Mouse (Mus musculus): ENCODE results near the gene Hlcs.
A peak's percentile ranks its signal among the peaks of the same experiment; 100 is the strongest.

The Hlcs gene

DNA sequence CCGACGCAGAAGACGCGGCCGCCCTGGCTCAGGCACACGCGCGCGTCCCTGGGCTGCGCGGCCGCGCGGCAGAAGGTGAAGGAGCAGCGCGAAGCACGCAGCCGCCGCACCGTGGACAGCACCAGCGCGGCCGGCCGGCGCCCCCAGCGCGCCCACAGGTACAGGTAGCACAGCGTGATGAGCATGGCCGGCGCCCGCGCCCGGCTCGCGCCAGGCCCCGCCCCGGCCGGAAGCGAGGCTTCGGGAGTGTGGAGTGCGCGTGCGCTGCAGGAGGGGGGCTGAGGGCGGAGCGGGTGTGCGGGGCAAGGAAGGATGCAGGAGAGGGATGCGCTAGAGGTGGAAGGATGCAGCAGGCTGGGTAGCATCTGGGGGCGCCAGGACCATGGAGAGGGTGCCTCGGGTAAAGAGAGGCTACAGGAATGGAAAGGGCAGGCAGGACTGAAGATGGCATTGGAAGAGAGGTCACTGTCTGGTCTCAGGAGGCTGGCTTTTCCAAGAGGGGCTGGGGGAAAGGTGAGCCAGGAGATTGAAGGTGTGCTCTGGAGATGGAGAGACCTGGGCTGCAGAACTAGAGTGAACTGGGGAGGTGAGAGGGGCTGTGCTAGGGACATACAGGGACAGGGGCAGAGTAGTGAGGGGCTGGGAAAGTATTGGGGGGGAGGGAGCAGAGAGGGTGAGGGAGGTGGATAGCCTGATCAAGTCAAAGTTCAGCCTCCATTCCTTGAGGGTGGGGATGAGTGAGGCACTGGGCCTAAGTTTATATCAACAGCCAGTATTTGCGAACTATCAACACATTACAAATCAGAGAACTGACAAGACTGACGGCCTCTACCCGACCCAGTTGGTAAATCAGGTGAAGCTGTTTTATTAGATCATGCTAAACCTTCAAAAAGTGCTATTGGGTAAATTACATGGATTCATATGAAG is 23.0 kb downstream of the Hlcs start:
- DNase-seq (ENCODE audit: low spot score in 2 of 2): peak; percentile 64 to 76

DNA sequence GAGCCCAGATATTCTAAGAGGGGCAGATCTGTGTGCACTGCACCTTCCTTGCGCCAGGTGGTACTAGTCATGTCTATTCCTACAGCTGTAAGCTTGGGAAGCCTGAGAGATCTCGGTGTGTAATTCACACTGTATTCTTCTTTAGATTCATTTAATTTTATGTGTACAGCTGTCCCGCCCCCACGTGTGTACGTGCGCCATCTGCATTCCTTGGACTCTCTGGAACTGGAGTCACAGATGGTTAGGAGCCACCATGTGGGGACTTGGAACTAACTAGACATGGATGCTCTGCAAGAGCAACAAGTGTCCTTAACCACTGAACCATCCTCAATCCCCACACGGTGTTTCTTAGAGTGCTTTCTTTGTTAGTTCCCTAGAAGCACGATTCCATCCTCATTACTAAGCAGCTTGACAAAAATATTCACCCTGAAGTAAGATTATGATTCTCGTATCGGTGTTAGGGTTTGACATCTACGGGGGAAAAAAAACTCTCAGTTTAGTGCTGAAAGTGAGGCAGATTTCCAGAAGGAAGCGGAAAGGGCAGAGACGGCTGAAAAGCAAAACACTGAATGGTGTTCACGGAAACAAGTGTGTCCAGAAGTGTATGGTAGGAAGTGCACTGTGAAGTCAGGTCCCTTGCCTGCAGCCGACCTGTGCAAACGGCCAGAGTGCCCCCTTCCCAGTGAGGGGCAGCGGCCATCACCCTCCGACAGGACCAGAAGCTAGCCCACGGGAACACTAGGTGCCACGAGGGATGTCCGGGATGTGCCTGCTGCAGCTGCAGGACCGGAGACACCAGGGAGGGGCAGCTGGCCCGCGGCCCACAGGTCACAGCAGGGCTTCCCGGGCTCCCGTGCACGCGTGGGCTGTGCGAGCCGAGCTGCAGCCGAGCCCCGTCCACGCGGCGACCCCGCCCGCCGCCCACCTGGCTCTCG is 24.0 kb downstream of the Hlcs start:
- DNase-seq (ENCODE audit: low spot score in 2 of 2): peak in 1 of 2 experiments; percentile 32

- DNase-seq (ENCODE audit: low spot score in 2 of 2): no peak
Observed at GRCm38 (mm10) chr16:94287826-94288225, 25.5 kb downstream of the Hlcs start.

DNA sequence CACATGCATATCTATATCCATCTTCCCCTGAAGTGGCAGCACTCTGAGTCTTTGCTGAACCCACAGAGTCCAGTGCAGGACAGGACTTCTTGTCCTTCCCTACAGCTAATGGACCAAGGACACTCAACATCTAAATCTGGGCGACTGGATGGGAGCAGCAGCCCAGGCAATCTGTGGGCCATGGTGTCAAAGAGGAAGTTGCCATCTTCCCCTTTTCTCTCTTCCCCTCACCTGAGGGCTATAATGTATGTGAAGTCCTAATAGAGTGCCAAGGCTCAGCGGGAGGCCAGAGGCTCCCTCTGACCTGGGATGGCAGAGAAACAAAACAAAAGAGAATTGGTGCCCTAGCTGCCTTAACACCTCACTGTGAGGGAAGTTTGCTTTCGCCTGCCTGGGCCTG is 29.4 kb downstream of the Hlcs start:
- DNase-seq (ENCODE audit: low spot score in 2 of 2): no peak

- no peak for DNase-seq (ENCODE audit: low spot score in 2 of 2)
Observed at GRCm38 (mm10) chr16:94270826-94271225, 42.5 kb downstream of the Hlcs start.

GRCm38 (mm10) chr16:94269635-94270034 is 43.7 kb downstream of the Hlcs start:
- DNase-seq (ENCODE audit: low spot score in 2 of 2): peak; percentile 85 to 93

GRCm38 (mm10) chr16:94268205-94268604 is 45.2 kb downstream of the Hlcs start:
- DNase-seq (ENCODE audit: low spot score in 2 of 2): no peak

DNA sequence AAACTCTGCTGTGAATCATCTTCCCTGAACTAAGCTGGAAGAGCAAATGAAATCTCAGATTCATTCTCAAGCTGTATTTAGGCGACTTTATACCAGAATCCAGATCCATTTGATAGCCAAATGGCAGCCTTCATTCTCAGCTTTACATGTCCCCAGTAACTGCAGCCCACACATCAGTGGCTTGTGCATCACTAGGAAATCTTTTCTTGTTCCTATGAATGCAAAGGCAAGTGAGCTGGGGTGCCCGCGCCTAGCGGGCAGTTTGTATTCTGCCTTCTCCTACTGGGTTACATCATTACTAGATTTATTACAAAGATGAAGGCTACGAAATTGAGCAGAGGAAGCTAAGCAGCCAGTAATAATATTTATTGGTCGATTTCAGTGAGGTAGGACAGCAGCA is 48.8 kb downstream of the Hlcs start:
- no peak for DNase-seq (ENCODE audit: low spot score in 2 of 2)

GRCm38 (mm10) chr16:94262501-94262900 is 50.9 kb downstream of the Hlcs start:
- DNase-seq (ENCODE audit: low spot score in 2 of 2): peak in 1 of 2 experiments; percentile 9

DNA sequence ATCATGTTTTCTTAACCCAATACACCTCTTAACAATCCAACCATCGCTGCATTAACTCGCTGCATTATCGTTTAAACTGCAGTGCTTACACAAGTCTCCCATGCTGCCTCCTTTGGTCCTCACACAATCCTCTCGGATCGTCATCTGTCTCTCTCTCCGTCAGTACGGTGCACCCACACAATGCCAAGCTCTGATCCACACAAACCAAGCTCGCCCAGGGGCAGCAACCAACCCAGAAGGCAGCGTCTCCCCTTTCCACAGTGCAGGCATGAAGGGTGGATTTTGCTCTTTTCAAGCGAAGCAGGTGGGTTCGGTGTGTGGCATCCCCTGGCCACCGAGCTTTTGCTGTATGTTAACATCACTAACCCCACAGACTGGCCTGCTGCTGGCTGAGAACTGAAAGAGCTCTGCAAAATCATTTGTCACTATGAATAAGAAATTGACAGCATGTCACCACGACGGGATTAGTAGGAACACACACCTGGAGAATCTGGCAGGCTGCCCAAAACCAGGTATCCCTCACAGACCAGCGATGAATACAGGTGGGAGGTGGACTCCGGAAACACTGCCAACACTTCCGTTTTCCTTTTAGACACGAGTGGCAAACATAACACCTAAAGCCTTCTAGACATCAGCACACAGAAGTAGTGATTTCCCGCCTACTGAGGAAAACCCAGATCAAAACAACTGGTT is 52.3 kb downstream of the Hlcs start:
- peak in 1 of 2 experiments; percentile 19 for DNase-seq (ENCODE audit: low spot score in 2 of 2)

DNA sequence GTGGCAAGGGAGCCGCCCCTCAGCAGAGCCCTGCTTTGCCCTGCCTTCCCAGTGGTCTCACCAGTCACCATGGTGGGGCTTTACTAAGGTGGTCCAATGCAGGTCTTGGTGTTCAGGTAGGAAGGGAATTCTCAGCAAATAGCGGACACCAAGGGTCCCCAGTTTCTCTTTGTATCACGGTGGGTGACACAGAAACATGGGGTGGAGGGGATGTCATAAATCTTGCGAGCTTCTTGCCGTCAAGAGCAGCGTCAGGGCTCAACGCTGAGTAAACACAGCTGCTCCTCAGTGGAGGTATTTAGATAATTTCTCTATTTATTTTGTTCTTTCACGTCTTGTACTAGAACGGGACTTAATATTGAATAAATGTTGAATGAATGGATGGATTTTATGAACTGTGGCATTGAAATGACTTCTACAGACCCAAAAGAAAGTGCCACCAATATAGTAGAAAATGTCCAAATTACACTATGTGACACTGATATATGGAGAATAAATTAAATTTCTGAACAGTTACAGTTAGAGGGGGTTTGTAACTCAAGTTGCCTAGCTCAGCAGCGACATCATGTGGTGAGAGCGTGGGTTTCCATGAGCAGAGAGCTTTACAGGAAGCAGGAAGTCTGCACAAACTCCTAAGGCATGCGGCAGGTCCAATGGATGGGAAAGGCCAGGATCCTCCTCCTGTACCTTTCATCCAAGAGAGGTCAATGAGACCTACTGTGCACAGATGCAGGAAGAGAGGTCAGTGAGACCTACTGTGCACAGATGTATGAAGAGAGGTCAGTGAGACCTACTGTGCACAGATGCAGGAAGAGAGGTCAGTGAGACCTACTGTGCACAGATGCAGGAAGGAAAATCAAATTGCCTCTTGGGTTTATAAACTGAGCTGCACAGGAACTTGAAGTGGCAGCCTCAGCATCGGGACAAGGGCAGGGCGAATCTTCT is 54.7 kb downstream of the Hlcs start:
- DNase-seq (ENCODE audit: low spot score in 2 of 2): peak; percentile 81

- DNase-seq (ENCODE audit: low spot score in 2 of 2): no peak
Observed at GRCm38 (mm10) chr16:94255592-94255991, 57.8 kb downstream of the Hlcs start.

DNA sequence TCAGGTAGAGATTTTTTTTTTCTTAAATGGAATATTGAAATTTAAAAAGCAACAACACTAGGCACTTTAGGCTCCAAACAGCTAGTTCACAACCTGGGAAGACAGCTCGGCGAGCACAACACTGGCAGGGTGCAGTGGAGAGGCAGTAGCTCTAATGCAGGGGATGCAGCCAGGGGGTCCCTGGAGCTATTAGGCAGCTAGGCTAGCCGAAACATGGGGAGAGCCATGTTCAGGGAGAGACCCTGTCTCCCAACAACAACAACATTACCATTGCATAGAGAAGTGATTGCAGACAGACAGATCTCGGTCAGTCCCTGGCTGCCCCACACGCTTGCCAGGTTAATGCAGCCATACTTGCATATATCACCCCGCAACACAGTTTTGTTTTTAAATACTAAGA is 58.3 kb downstream of the Hlcs start:
- no peak for DNase-seq (ENCODE audit: low spot score in 2 of 2)

- DNase-seq (ENCODE audit: low spot score in 2 of 2): no peak
Observed at GRCm38 (mm10) chr16:94254415-94254891, 58.9 kb downstream of the Hlcs start.

- DNase-seq (ENCODE audit: low spot score in 2 of 2): no peak
Observed at GRCm38 (mm10) chr16:94253671-94254414, 59.5 kb downstream of the Hlcs start.

- DNase-seq (ENCODE audit: low spot score in 2 of 2): no peak
Observed at GRCm38 (mm10) chr16:94251756-94252155, 61.6 kb downstream of the Hlcs start.

GRCm38 (mm10) chr16:94250640-94251349 is 62.6 kb downstream of the Hlcs start:
- no peak for DNase-seq (ENCODE audit: low spot score in 2 of 2)

GRCm38 (mm10) chr16:94250136-94250535 is 63.2 kb downstream of the Hlcs start:
- no peak for DNase-seq (ENCODE audit: low spot score in 2 of 2)

DNA sequence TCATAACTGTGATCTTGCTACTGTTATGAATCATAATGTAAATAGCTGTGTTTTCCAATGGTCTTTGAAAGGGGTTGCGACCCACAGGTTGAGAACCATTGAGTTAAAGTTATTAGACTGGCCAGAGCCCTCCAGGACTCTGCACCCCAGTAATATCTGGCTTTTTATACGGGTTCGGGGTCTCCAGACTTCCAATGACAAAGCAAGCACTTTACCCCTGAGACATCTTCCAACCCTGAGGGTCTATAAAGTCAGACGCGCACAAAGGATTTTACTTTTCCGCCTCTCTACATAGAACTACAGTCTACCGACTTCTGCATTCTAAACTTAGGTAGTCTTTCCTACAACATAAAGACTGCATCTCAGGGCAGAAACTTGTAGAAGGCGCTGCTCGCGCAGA is 63.7 kb downstream of the Hlcs start:
- DNase-seq (ENCODE audit: low spot score in 2 of 2): no peak
